Mouse (Mus musculus) stomach, embryonic 14.5 days (tissue): ENCODE data around the gene Gm11077. TPM values are rescaled to one million over a fixed set of nuclear protein-coding genes. Genes with fewer than 3 reads are reported as not detected.

ENCODE experiments used
- ATAC-seq: fragments of 200-750 bp; cut with Nextera tagmentation; 2 replicates; pipeline ENCODE4 v1.8.0; 2017; ENCODE audit warnings: low read depth, moderate TSS enrichment; ENCODE audit not compliant: insufficient number of reproducible peaks, insufficient read depth, low FRiP score
- H3K27ac ChIP-seq: fragments of 300-500 bp; sonication (generic); 2 replicates; pipeline ENCODE4 v1.5.1; 2014; ENCODE audit warnings: mild to moderate bottlenecking, low read length, moderate library complexity, mixed read lengths
- H3K27me3 ChIP-seq: fragments of 300-500 bp; sonication (generic); 2 replicates; pipeline ENCODE4 v1.6.1; 2014; ENCODE audit warnings: low read length, control low read depth, mixed read lengths; ENCODE audit not compliant: control insufficient read depth, insufficient read depth
- H3K36me3 ChIP-seq: fragments of 300-500 bp; sonication (generic); 2 replicates; pipeline ENCODE4 v1.6.1; 2014; ENCODE audit warnings: mild to moderate bottlenecking, control low read depth, low read length, moderate library complexity, mixed read lengths; ENCODE audit not compliant: control insufficient read depth, insufficient read depth
- H3K4me1 ChIP-seq: fragments of 300-500 bp; sonication (generic); 2 replicates; pipeline ENCODE4 v1.6.1; 2014; ENCODE audit warnings: low read length, control low read depth, mixed read lengths; ENCODE audit not compliant: control insufficient read depth, insufficient read depth
- H3K4me2 ChIP-seq: fragments of 300-500 bp; sonication (generic); replicated peaks from 2 replicates; pipeline ENCODE4 v1.6.1; 2014; ENCODE audit warnings: low read depth, low read length, control low read depth
- H3K4me3 ChIP-seq: fragments of 300-500 bp; sonication (generic); 2 replicates; pipeline ENCODE4 v1.5.1; 2014; ENCODE audit warnings: low read depth, low read length, control low read depth
- H3K9ac ChIP-seq: fragments of 300-500 bp; sonication (generic); replicated peaks from 2 replicates; pipeline ENCODE4 v1.6.1; 2014; ENCODE audit warnings: low read depth, mild to moderate bottlenecking, control low read depth, low read length, moderate library complexity, mixed read lengths
- H3K9me3 ChIP-seq: fragments of 300-500 bp; sonication (generic); 2 replicates; pipeline ENCODE4 v1.6.1; 2016; ENCODE audit warnings: low read depth, low read length, control low read depth; ENCODE audit not compliant: control insufficient read depth
- WGBS: fragments of 180-500 bp; shearing (Covaris S2); extraction: QIAGEN DNeasy Blood & Tissue Kit; methylation state at CpG from one replicate; pipeline ENCODE4 v1.1.7; 2014; 5-methylcytosine and 5-hydroxymethylcytosine counted together
- polyA plus RNA-seq: library from polyadenylated mRNA; unstranded; fragments of >200 nt; fragmentation: Nextera tagmentation; extraction: Ambion mirVana; gene quantifications from 2 replicates; pipeline ENCODE4 v1.2.1, GENCODE M21; 2014

Gm11077 gene
- not detected in 2 replicates for polyA plus RNA-seq

DNA sequence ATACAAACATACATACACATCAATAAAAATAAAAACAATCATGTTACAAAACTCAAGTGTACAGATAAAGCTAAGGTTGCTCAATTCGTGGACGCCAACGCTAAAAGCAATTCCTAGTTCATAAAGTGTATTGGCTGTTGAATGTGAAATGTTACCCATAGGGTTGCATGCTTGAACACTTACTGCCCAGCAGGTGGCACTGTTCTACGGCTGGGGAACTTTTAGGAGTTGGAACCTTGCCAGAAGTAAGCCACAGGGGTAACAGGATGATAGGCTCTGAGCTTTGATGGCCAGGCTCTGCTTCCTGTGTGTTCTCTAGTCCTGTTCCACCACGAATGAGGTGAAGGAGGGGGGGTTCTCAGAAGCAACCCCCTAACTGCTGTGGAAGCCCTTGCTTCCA lies at the start of gene Gm11077:
Gene Gm11077 (plus strand): TSS at position 13 of the 400 bp plus-strand sequence.
- Histone ChIP-seq H3K4me2 (no peak within 1 kb of the TSS), H3K4me1 (peaks cover 2% of the 10 kb centered on the region; the same call in 1 of the 2 replicates), H3K4me3 (no peak within 1 kb of the TSS), H3K36me3 (no peaks in the 10 kb centered on the region), H3K27me3 (no peaks in the 10 kb centered on the region), H3K9ac (no peak within 1 kb of the TSS), H3K9me3 (no peaks in the 10 kb centered on the region), H3K27ac (no peak within 1 kb of the TSS)
- 86% methylated on average over 5 of the region's 5 CpGs for WGBS
- no peak for ATAC-seq

DNA sequence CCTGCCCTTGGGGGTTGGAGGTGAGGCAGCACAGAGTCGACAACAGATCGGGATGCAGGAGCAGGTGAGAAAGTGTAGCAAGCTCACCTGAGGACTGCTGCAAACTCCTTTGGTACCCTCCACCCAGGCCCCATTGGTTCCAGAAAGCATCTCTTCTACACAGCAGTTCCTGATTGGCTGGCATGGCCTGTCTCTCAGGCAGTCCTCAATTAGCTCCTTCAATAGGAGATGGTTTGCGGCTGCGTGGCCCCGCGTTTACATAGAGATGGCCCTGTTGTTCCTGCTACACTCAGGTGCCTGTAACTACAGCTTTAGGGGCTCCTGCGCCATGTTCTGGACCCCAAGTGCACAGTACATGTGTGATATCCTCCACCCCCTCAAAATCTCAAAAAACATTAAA lies 48.4 kb upstream of the Gm11077 start:
- H3K4me1 ChIP-seq, result peaks cover 12% of the 10 kb centered on the region; the same call in 1 of the 2 replicates
- H3K4me3 ChIP-seq, result no peak overlapping the region
- H3K9me3 ChIP-seq, result no peaks in the 10 kb centered on the region
- H3K27ac ChIP-seq, result no peak overlapping the region
- no peaks in the 10 kb centered on the region for H3K36me3 ChIP-seq
- no peaks in the 10 kb centered on the region for H3K27me3 ChIP-seq
- WGBS, result 64% methylated on average over 7 of the region's 7 CpGs
- no peak overlapping the region for H3K9ac ChIP-seq
- ATAC-seq, result no peak
- H3K4me2 ChIP-seq, result no peak overlapping the region

DNA sequence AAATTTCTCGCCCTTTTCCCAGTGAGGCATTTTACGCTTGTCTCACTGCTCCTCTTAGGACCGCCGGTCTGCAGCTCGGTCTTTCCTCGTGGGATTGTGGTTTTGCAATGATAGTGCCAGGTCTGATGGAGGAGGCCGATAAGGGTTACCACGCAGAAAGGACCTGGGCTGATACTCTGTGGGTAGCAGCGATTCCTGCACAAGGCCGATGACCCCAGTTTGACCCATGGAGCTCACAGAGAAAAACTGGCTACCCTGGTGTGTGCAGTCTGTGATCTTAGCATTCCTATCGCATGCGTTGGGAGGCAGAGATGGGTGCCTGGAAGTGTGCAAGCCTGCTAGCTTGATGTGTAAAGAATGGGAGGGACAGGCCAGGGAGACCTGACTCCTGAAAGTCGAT lies 46.3 kb upstream of the Gm11077 start:
- H3K27ac ChIP-seq, result no peak overlapping the region

DNA sequence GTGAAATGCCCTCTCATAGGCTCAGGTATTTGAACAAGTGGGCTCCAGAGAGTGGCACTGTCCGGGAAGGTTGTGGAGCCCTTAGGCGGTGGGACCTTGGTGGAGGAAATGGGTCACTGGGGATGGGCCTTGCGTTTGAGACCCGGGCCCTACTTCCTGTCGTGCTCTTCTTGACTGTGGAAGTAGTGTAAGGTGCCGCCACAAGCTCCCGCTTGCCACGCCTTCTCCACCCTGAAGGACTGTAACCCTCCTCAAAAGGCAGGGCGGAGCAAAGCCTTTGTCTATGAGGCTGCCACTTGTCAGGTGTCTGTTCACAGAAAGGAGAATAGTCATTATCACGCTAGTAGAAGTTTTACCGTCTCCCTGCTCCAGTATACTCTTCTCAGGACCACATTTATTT lies 44.7 kb upstream of the Gm11077 start:
- Histone ChIP-seq H3K27ac (no peak overlapping the region), H3K9me3 (no peaks in the 10 kb centered on the region), H3K4me3 (no peak overlapping the region), H3K4me1 (0 out of 2 replicates have a peak, but pooled peaks cover 4% of the 10 kb centered on the region), H3K9ac (no peak overlapping the region), H3K36me3 (no peaks in the 10 kb centered on the region), H3K4me2 (no peak overlapping the region), H3K27me3 (no peaks in the 10 kb centered on the region)
- 92% methylated on average over 11 of the region's 11 CpGs for WGBS
- ATAC-seq, result no peak

More for the DNA sequence above, 46.3 kb upstream of the Gm11077 start:
- H3K4me1 ChIP-seq, result peaks cover 10% of the 10 kb centered on the region; the same call in 1 of the 2 replicates
- no peak overlapping the region for H3K9ac ChIP-seq
- WGBS, result 42% methylated on average over 13 of the region's 13 CpGs
- no peak overlapping the region for H3K4me2 ChIP-seq
- H3K9me3 ChIP-seq, result no peaks in the 10 kb centered on the region
- H3K27me3 ChIP-seq, result no peaks in the 10 kb centered on the region
- H3K4me3 ChIP-seq, result no peak overlapping the region
- peak; percentile 39; the same call in 1 of the 2 replicates for ATAC-seq
- no peaks in the 10 kb centered on the region for H3K36me3 ChIP-seq

DNA sequence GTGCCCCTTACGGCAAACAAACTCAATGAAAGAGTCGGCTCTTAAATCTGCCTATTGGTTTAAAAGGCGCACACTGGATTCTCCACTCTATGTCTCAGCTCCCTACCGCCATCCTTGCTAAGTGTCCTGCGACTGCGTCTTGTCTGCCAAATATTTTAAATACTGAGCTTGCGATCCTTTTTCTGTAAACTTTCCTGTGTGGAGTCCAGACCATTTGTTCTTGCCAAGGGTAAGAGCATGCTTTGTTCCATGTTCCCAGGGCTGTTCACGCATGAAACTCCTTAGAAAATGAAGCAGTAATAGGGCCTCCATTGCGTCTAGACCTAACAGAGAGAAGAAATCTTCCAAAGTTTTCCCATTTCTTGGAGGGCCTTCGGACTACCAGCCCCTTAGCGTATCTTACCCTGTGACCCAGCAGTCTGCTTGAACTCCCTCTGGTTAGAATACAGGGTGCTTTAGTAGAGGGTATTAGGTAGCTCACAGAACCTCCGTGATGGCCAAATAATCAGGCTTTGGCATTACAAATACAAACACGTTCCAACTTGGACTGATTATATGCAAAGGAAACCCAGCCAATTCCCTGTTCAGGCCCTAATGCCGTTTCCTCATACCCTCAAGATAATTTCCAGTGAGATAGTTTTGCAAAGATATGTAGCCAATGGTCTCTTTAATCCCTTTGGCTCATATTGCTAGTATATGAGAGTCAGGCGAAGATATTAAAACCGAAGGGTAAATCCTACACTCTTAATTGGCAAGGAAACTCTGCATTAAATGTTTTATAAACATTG lies 39.3 kb upstream of the Gm11077 start:
- Histone ChIP-seq H3K4me1 (0 out of 2 replicates have a peak, but pooled peaks cover 6% of the 10 kb centered on the region), H3K9me3 (no peaks in the 10 kb centered on the region), H3K4me3 (no peak overlapping the region), H3K9ac (no peak overlapping the region), H3K4me2 (no peak overlapping the region), H3K27me3 (no peaks in the 10 kb centered on the region), H3K36me3 (no peaks in the 10 kb centered on the region), H3K27ac (peak overlapping the region; percentile 56)
- ATAC-seq, result no peak
- 60% methylated on average over 16 of the region's 16 CpGs for WGBS

DNA sequence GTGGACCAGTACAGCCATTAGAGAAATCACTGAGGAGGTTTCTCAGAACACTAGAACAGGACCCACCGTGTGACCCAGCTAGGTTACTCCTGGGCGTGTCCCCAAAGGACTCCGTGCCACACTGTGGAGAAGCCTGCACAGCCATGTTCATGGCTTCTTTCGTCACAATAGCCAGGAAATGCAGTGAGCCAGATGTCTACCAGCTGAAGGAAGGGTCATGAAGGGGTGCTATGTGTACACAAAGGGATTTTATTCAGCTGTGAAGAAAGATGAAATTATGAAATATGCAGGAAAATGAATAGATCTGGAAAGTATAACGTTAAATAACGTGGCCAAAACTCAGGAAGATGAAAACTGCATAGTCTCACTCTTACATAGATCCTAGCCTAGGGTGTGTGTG lies 36.9 kb upstream of the Gm11077 start:
- no peak overlapping the region for H3K9ac ChIP-seq
- no peak for ATAC-seq
- WGBS, result 64% methylated on average over 6 of the region's 6 CpGs
- H3K4me1 ChIP-seq, result 0 out of 2 replicates have a peak, but pooled peaks cover 6% of the 10 kb centered on the region
- H3K27me3 ChIP-seq, result no peaks in the 10 kb centered on the region
- no peaks in the 10 kb centered on the region for H3K9me3 ChIP-seq
- no peak overlapping the region for H3K4me2 ChIP-seq
- no peaks in the 10 kb centered on the region for H3K36me3 ChIP-seq
- no peak overlapping the region for H3K27ac ChIP-seq
- H3K4me3 ChIP-seq, result no peak overlapping the region

DNA sequence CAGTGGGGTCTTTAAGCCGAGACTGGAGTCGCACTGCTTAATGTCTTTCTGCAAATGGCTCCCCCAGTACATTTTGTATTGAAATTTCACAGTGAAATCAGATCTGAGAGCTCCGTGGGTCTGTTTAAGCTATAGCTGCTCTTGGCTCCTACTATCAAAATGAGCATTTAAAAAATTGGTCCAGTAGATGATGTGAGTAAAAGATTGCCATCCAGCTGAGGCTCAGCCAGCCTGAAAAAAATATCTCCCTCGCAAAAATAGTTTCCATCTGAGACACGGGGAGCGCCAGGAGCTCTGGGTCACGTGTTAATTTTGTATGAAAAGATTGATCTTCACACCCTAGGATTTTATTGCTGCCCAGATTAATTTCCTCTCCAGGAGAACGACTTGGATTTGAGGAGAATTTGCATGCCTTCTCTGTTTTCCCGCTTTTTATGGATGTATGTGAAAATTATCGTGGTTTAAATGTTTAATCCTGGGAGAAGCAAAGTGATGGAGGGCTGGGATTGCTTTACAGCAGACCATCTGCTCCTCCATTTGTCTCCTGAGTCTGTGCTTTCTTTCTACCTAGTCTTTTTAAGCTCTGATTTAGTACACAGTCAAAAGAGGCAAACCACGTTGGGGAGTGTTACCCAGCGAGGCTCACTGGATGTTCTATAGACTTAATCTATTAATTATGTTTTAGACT lies 32.7 kb upstream of the Gm11077 start:
- no peaks in the 10 kb centered on the region for H3K36me3 ChIP-seq
- H3K9ac ChIP-seq, result no peak overlapping the region
- ATAC-seq, result no peak
- 46% methylated on average over 12 of the region's 12 CpGs for WGBS
- no peaks in the 10 kb centered on the region for H3K9me3 ChIP-seq
- H3K27me3 ChIP-seq, result no peaks in the 10 kb centered on the region
- H3K4me3 ChIP-seq, result no peak overlapping the region
- 0 out of 2 replicates have a peak, but pooled peaks cover 2% of the 10 kb centered on the region for H3K4me1 ChIP-seq
- no peak overlapping the region for H3K27ac ChIP-seq
- no peak overlapping the region for H3K4me2 ChIP-seq

DNA sequence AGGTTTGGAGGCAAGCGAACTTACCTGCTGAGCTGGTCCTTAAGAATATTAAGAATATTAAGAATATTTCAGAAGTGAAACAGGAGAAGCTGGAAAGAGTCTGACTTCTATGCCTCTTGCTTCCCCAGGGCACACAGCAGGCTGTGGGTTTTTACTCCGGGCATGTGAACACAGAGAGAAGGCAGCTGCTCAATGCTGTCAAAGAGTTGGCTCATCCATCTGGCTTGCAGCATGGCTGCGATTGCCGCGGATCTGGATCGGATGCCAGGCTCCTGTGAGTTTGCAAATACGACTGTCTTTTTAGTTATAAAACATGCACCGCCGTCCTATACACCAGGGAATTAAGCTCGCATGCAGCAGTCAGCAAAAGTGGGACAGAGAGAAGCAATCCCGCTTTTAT lies 31.1 kb upstream of the Gm11077 start:
- no peak overlapping the region for H3K4me3 ChIP-seq
- ATAC-seq, result no peak
- H3K27me3 ChIP-seq, result no peaks in the 10 kb centered on the region
- no peaks in the 10 kb centered on the region for H3K36me3 ChIP-seq
- no peak overlapping the region for H3K9ac ChIP-seq
- H3K4me2 ChIP-seq, result no peak overlapping the region
- WGBS, result 86% methylated on average over 11 of the region's 11 CpGs
- H3K9me3 ChIP-seq, result no peaks in the 10 kb centered on the region
- no peak overlapping the region for H3K27ac ChIP-seq
- H3K4me1 ChIP-seq, result no peaks in the 10 kb centered on the region
